Mouse (Mus musculus) mammary gland, adult 2 months (tissue): ENCODE data around the gene Cs. TPM values are rescaled to one million over a fixed set of nuclear protein-coding genes. Genes with fewer than 3 reads are reported as not detected.

Experiments used
- polyA plus RNA-seq: library from polyadenylated mRNA; depleted of rRNA; stranded (reverse); fragments of >200 nt; gene quantifications from 2 replicates; pipeline ENCODE4 v1.2.3, GENCODE M21; 2012; ENCODE audit warnings: low replicate concordance; rRNA removed

Gene Cs
- polyA plus RNA-seq, result 312 and 728 TPM in 2 replicates

DNA sequence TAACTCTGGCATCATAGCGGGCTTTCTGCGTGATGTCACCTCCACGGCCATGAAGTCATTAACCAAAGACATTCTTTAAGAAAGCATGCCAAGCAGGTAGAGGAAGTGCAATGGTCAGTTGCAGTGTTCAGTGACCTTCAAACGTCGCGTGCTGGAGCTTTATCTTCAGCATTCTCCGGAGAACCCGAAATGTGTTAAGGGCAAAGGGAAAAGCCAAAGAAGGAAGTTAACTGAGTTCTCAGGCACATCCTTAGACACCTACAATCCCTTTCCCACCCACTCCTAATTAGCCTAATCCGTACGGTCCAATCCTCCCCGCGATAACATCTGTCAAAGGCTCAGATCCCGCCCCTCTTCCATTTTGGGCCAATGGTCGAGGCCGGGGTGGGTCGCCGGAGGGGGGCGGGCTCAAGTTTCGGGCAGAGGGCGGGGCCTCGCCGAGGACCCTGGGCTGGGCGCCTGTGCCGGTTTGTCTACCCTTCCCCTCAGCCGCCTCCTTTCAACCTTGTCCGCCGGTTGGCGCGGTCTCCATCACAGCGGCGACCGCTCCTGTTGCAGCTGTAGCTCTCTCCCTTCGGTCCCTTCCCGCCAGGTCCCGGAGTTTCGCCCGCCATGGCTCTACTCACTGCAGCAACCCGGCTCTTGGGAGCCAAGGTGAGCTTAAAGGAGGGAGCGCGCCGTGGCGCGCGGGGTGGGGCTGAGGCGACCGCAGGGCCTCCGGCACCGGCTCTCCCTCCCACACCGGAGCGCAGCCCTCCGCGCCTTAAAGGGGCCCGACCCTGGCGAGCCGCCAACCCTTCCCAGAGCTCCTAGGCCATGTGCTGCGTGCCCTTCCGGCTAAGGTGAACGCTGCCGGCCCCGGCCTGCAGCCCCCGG lies at the start of gene Cs:
Cs (plus strand) TSS at position 429 of the 876 bp plus-strand sequence.

GRCm38 (mm10) chr10:128298702-128299171 lies 38.8 kb upstream of the Cs start, which contains the start of gene Il23a:
Gene Il23a (minus strand): TSS chr10:128298752.

GRCm38 (mm10) chr10:128303126-128304021 lies 34.2 kb upstream of the Cs start, which contains the start of gene Pan2:
Gene Pan2 (plus strand): TSS chr10:128303335.

GRCm38 (mm10) chr10:128322141-128323108 lies 15.1 kb upstream of the Cs start, which contains the start of gene Cnpy2:
Gene Cnpy2 (plus strand): TSS chr10:128322459.

GRCm38 (mm10) chr10:128368402-128369217 lies 31.1 kb downstream of the Cs start, which contains the start of gene Coq10a:
Gene Coq10a (minus strand): TSS chr10:128368997.

DNA sequence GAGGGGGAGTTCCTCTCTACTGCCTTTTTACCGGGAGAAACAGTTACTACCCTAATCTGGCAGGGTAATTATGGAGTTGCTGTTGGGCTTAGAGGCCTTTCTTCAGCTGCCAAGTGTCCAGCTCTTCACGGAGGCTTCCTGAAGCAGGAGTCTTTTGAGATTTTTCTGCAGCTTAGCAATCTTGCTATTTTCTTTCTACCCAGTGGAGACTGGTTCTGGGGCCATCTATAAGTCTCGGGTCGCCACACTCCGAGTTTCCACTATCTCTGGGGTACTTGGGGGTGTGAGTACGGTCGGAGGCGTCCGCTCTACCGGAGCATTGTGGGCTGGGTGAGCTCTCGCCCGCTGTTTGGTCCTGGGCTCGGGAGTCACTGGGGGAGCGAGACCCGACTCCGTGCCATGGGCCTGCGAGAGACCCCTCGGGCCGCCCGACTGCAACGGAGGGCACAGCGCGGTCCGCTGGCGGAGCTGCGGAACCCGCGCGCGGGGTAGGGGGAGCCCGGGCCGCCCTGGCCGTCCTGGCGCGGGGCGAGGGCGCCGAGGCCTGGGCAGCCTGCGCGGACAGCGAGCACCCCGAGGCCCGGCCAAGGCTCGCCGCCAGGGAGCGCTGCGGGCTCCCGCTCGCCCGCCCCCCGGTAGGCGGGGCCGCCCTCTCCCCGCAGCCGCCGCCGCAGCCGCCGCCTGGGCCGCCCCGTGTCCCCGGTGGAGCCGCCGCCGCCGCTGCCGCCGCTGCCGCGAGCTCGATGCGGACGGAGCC lies 39.1 kb downstream of the Cs start, which contains the start of gene Ankrd52:
Ankrd52 (plus strand) TSS at position 661 of the 757 bp plus-strand sequence.

DNA sequence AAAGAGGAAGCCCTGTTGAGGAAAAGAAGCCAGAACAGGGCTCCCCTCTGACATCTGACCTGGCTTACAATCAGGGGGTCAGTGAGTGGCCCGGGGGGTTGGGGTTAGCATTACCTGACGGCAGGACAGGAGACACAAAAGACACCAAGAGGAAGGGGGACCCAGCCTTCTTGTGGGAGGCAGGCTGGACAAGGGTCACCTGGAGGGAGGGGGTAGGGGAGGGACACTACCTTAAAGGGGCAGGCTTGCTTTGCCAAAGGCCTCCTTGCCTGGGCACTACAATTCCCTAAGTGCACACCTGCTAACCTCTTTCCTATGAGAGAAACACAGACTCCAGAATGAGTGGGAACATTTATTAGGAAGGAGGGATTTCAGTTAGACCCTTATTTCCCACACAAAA lies 63.5 kb downstream of the Cs start, which contains the start of gene Slc39a5:
Slc39a5 (minus strand) TSS at position 174 of the 400 bp plus-strand sequence.

DNA sequence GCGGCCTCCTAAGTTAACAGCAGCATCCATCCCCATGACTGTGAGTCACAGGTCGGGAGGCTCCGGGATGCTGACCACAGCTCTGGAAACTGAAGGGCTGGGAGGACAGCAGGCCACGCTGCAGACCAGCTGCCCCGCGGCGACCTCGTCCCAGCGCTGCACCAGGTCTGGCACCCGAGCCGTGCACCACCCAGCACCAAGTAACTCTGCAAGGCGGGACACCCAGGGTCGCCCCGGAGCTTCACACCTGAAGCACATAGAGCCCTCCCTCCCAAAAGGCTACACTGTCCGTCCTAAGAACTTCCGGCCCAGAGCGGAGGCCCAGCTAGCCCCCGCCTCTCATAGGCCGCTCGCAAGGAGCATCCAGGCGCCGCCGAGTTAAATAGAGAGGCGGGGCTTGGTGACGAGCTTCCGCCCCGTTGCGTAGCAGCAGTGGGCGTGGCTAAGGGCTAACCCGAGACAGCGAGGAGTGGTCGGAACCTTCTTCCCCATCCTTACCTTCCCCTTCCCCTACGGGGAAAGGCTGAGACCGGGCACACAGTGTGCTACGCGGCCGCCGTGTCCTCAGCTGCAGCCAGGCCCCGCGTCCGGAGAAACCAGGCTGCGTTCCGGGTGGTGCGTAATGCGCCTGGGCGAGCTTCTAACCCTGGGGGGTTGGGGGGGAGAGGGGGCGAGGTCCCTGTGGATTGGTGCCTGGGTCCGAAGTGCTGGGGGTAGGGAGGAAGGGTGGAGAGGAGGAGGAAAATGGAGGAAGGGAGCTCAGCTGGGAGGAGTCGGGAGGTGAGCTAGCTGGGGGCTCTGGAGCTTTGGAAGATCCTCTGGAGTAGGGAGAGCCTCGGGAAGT lies 73.9 kb downstream of the Cs start, which contains the start of the genes Nabp2 and Rnf41:
Nabp2 (minus strand) TSS at position 282 of the 844 bp plus-strand sequence.
Rnf41 (plus strand) TSS at position 447 of the 844 bp plus-strand sequence.

Other genes with a start within 250 kb of the Cs start
- 38.7 and 43.5 TPM in 2 replicates for gene Baz2a, start 246.2 kb upstream of the Cs start, polyA plus RNA-seq
- 141 and 190 TPM in 2 replicates for gene Rbms2, start 157.4 kb upstream of the Cs start, polyA plus RNA-seq
- gene Gls2, start 143.3 kb upstream of the Cs start, polyA plus RNA-seq, result 1.6 and 19.0 TPM in 2 replicates
- 7.7 and 23.0 TPM in 2 replicates for gene Spryd4, start 125.9 kb upstream of the Cs start, polyA plus RNA-seq
- not detected in 2 replicates for gene Mip, start 111.9 kb upstream of the Cs start, polyA plus RNA-seq
- gene Timeless, start 105.7 kb upstream of the Cs start, polyA plus RNA-seq, result 3.5 and 4.7 TPM in 2 replicates
- gene Apon, start 83.6 kb upstream of the Cs start, polyA plus RNA-seq, result 0.09 and 1.4 TPM in 2 replicates
- 1.9 and 6.8 TPM in 2 replicates for gene Apof, start 69.1 kb upstream of the Cs start, polyA plus RNA-seq
- 39.6 and 43.4 TPM in 2 replicates for gene Stat2, start 67.2 kb upstream of the Cs start, polyA plus RNA-seq
- 0.07 and 0.09 TPM in 2 replicates for gene Il23a, start 39.0 kb upstream of the Cs start, polyA plus RNA-seq
- gene Pan2, start 34.4 kb upstream of the Cs start, polyA plus RNA-seq, result 23.6 and 33.0 TPM in 2 replicates
- gene Cnpy2, start 15.3 kb upstream of the Cs start, polyA plus RNA-seq, result 32.3 and 61.4 TPM in 2 replicates
- gene Coq10a, start 31.3 kb downstream of the Cs start, polyA plus RNA-seq, result 41.6 and 171 TPM in 2 replicates
- 35.8 and 39.3 TPM in 2 replicates for gene Ankrd52, start 39.4 kb downstream of the Cs start, polyA plus RNA-seq
- gene Slc39a5, start 63.5 kb downstream of the Cs start, polyA plus RNA-seq, result not detected in 2 replicates
- 27.6 and 30.5 TPM in 2 replicates for gene Nabp2, start 73.8 kb downstream of the Cs start, polyA plus RNA-seq
- 25.5 and 28.2 TPM in 2 replicates for gene Rnf41, start 73.9 kb downstream of the Cs start, polyA plus RNA-seq
- gene Smarcc2, start 121.5 kb downstream of the Cs start, polyA plus RNA-seq, result 114 and 152 TPM in 2 replicates
- gene Myl6, start 156.4 kb downstream of the Cs start, polyA plus RNA-seq, result 431 and 667 TPM in 2 replicates
- 6.0 and 6.7 TPM in 2 replicates for gene Myl6b, start 161.0 kb downstream of the Cs start, polyA plus RNA-seq
- gene Esyt1, start 188.1 kb downstream of the Cs start, polyA plus RNA-seq, result 153 and 220 TPM in 2 replicates
- gene Zc3h10, start 210.0 kb downstream of the Cs start, polyA plus RNA-seq, result 11.5 and 20.7 TPM in 2 replicates
- gene Rpl41, start 211.6 kb downstream of the Cs start, polyA plus RNA-seq, result 1,017 and 1,401 TPM in 2 replicates
- 13.1 and 25.5 TPM in 2 replicates for gene Pa2g4, start 228.3 kb downstream of the Cs start, polyA plus RNA-seq